Mouse (Mus musculus): Measurements from ENCODE around the gene Uggt1. TPM values are rescaled to one million over a fixed set of nuclear protein-coding genes. Genes with fewer than 3 reads are reported as not detected.

The Uggt1 gene
- polyA plus RNA-seq, 1 experiment from 2014 or later, result 15.8 TPM

DNA sequence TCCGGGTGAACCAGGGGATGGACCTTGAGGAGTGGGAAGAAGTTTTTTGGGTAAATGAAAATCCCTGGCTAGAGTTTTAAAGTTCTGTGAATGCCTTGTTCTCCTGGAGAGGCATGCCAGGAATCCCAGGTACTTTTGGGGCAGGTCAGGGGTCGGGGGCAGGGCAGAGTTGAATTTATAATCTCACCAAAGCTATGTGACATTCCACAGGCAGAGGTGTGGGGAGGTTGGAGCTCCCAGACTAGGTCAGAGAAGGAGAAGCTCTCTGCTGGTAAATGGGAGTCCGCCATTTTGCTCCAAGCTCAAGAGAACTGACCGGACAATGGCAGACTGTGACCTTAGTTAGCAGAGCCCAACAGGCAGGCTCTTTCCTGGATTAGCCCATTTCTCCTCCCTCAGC lies 125.1 kb downstream of the Uggt1 start:
- ATAC-seq, result no peak
- no peak for DNase-seq
- H3K4me3 ChIP-seq (ENCODE audit: low read depth, low read length), result no peak overlapping the region
- H3K9ac ChIP-seq (replicated peaks), result no peak overlapping the region
- TF ChIP-seq EP300 (IDR thresholded peaks at IDR 0.05; ENCODE audit: low read depth), result no peak
- no peak for TF ChIP-seq CTCF (IDR thresholded peaks at IDR 0.05; ENCODE audit: low read depth)
- no peak overlapping the region for H3K4me2 ChIP-seq (ENCODE audit: low read depth, low read length)
- H3K27me3 ChIP-seq (ENCODE audit: insufficient read depth, low read length), result no peaks in the 10 kb centered on the region; the same call in 1 of the 2 replicates
- no peaks in the 10 kb centered on the region for H3K9me3 ChIP-seq (ENCODE audit: low read length)
- no peak overlapping the region for H3K27ac ChIP-seq (ENCODE audit: low read depth)
- no peaks in the 10 kb centered on the region for H3K4me1 ChIP-seq (ENCODE audit: insufficient read depth)
- H3K36me3 ChIP-seq (replicated peaks; ENCODE audit: insufficient read depth, low read length), result no peaks in the 10 kb centered on the region
- 78% methylated on average over 4 of the region's 4 CpGs for WGBS (ENCODE audit: insufficient replicate concordance)

DNA sequence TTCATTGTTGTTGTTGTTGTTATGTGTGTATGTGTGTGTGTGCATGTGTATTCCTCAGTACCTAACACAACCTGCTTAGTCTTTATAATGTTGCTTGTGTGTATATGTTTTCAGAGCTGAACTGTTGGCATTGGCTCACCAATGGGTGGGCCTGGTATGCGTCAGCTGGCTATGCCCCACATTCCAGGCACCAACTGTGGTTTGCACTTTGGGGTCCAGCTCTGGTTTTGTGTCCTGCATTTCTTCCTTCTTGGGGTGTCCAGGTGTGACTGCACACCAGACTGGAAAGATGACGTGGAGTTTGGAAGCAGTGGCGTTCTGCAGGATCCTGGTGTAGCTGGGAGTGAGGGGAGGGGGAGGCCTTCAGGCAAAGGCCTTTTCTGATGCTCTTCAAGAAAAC lies 125.6 kb downstream of the Uggt1 start:
- no peak overlapping the region for H3K27ac ChIP-seq (ENCODE audit: low read depth)
- H3K27me3 ChIP-seq (ENCODE audit: insufficient read depth, low read length), result no peaks in the 10 kb centered on the region; the same call in 1 of the 2 replicates
- no peaks in the 10 kb centered on the region for H3K36me3 ChIP-seq (replicated peaks; ENCODE audit: insufficient read depth, low read length)
- no peak overlapping the region for H3K4me3 ChIP-seq (ENCODE audit: low read depth, low read length)
- H3K9me3 ChIP-seq (ENCODE audit: low read length), result no peaks in the 10 kb centered on the region
- DNase-seq (no peak), ATAC-seq (no peak)
- no peak overlapping the region for H3K4me2 ChIP-seq (ENCODE audit: low read depth, low read length)
- H3K9ac ChIP-seq (replicated peaks), result no peak overlapping the region
- TF ChIP-seq CTCF (IDR thresholded peaks at IDR 0.05; ENCODE audit: low read depth), result no peak
- no peak for TF ChIP-seq EP300 (IDR thresholded peaks at IDR 0.05; ENCODE audit: low read depth)
- H3K4me1 ChIP-seq (ENCODE audit: insufficient read depth), result no peaks in the 10 kb centered on the region
- 88% methylated on average over 3 of the region's 3 CpGs for WGBS (ENCODE audit: insufficient replicate concordance)

DNA sequence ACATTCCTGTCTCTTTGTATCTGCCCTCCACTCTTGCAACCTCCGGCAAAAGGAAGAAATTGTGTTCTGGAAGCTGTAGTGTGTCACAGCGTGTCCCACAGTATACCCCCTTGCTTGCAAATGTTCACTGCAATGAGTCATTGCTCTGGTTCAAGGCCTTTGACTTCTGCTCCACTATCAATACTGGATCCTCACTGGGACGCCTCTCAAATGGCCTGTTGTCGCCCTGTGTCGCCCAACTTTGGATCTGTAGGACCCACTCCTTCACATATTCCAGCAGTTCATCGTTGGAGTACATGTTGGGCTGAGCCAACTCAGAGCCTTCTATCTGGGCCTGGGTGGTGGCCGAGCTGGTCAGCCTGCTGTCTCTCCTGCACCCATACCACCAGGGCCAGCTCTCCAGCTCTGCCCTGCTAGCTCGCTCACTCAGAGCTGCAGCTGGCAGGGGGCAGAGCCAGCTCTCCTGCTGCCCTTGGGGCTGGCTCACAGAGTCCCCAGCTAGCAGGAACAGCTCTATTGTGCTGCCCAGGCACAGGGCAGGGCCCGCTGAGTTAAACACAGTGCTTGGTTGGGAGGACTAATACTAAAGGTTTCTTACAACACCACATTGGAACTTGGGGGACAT lies 126.3 kb downstream of the Uggt1 start:
- Histone ChIP-seq H3K4me1 (ENCODE audit: insufficient read depth) (no peaks in the 10 kb centered on the region), H3K9ac (replicated peaks) (no peak overlapping the region), H3K9me3 (ENCODE audit: low read length) (no peaks in the 10 kb centered on the region), H3K36me3 (replicated peaks; ENCODE audit: insufficient read depth, low read length) (no peaks in the 10 kb centered on the region), H3K4me3 (ENCODE audit: low read depth, low read length) (no peak overlapping the region), H3K27ac (ENCODE audit: low read depth) (no peak overlapping the region), H3K27me3 (ENCODE audit: insufficient read depth, low read length) (no peaks in the 10 kb centered on the region; the same call in 1 of the 2 replicates), H3K4me2 (ENCODE audit: low read depth, low read length) (no peak overlapping the region)
- 72% methylated on average over 9 of the region's 9 CpGs for WGBS (ENCODE audit: insufficient replicate concordance)
- ATAC-seq (no peak), DNase-seq (no peak)
- no peak for TF ChIP-seq EP300 (IDR thresholded peaks at IDR 0.05; ENCODE audit: low read depth)
- TF ChIP-seq CTCF (IDR thresholded peaks at IDR 0.05; ENCODE audit: low read depth), result no peak

DNA sequence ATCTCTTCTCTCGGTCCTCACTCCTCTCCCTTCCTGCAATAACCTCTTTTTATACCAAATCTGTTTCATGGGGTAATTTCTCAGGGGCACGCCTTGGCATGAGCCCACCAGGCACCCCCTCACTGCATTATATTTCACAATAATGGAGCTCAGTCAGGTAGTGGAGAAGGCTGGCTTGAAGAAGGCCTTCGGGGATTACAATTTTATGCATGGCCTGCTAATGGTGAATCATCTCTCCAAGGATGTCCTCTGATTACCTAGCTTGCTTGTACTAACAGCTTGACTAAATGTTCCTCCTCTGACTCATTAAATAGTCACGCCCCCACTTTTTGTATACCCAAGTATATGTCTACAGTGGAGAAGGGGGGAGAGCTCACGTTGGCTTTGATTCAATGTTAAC lies 128.0 kb downstream of the Uggt1 start:
- H3K9ac ChIP-seq (replicated peaks), result no peak overlapping the region
- H3K4me2 ChIP-seq (ENCODE audit: low read depth, low read length), result no peak overlapping the region
- DNase-seq, result no peak
- TF ChIP-seq EP300 (IDR thresholded peaks at IDR 0.05; ENCODE audit: low read depth), result no peak
- TF ChIP-seq CTCF (IDR thresholded peaks at IDR 0.05; ENCODE audit: low read depth), result no peak
- no peak overlapping the region for H3K27ac ChIP-seq (ENCODE audit: low read depth)
- H3K36me3 ChIP-seq (replicated peaks; ENCODE audit: insufficient read depth, low read length), result no peaks in the 10 kb centered on the region
- H3K4me3 ChIP-seq (ENCODE audit: low read depth, low read length), result no peak overlapping the region
- WGBS (ENCODE audit: insufficient replicate concordance), result 58% methylated on average over 5 of the region's 5 CpGs
- H3K4me1 ChIP-seq (ENCODE audit: insufficient read depth), result no peaks in the 10 kb centered on the region
- no peaks in the 10 kb centered on the region for H3K9me3 ChIP-seq (ENCODE audit: low read length)
- ATAC-seq, result no peak
- H3K27me3 ChIP-seq (ENCODE audit: insufficient read depth, low read length), result no peaks in the 10 kb centered on the region; the same call in 1 of the 2 replicates

DNA sequence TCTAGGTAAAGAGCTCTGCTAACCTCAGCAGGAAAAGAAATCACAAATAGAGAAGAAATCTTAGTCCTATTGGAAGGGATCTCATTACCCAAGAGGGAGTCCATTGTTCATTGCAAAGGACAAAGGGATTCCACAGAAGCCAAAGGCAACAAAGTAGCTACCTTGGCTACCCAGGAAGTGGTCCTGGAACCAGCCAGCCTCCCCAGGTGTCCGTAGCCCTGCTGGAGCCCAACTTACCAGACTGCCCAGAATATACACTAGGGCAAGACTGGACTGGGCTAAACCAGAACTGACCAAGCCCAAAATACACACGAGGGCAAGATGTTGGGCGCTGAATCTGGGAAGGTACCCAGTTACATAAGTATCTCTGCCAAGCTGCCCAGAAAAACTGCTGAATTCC lies 129.7 kb downstream of the Uggt1 start:
- H3K4me3 ChIP-seq (ENCODE audit: low read depth, low read length), result no peak overlapping the region
- DNase-seq, result no peak
- no peaks in the 10 kb centered on the region; the same call in 1 of the 2 replicates for H3K27me3 ChIP-seq (ENCODE audit: insufficient read depth, low read length)
- no peak overlapping the region for H3K4me2 ChIP-seq (ENCODE audit: low read depth, low read length)
- no peak for TF ChIP-seq CTCF (IDR thresholded peaks at IDR 0.05; ENCODE audit: low read depth)
- no peak for TF ChIP-seq EP300 (IDR thresholded peaks at IDR 0.05; ENCODE audit: low read depth)
- no peaks in the 10 kb centered on the region for H3K36me3 ChIP-seq (replicated peaks; ENCODE audit: insufficient read depth, low read length)
- no peak overlapping the region for H3K27ac ChIP-seq (ENCODE audit: low read depth)
- H3K9ac ChIP-seq (replicated peaks), result no peak overlapping the region
- 76% methylated on average over 3 of the region's 3 CpGs for WGBS (ENCODE audit: insufficient replicate concordance)
- ATAC-seq, result no peak
- no peaks in the 10 kb centered on the region for H3K4me1 ChIP-seq (ENCODE audit: insufficient read depth)
- no peaks in the 10 kb centered on the region for H3K9me3 ChIP-seq (ENCODE audit: low read length)

DNA sequence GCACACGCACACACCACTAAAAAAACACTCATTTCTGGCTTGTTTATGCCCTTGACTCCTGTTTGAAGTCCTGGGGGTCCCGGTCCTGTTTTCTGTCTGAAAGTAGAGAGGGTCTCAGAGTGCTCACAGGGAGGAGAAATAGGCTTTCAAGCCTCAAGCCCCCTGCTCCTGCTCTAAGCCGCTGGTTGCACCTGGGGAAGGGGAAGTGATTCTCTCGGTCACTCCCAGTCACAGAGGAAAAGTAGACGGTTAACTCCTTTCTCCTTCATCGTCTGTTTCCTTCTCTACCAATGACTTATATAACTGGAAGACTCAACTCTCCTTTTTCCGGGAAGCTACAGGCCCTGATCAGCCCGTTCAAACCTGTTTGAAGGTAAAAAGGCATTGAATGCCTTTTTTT lies 130.8 kb downstream of the Uggt1 start:
- H3K27ac ChIP-seq (ENCODE audit: low read depth), result no peak overlapping the region
- no peak overlapping the region for H3K9ac ChIP-seq (replicated peaks)
- H3K36me3 ChIP-seq (replicated peaks; ENCODE audit: insufficient read depth, low read length), result no peaks in the 10 kb centered on the region
- no peak for ATAC-seq
- 57% methylated on average over 8 of the region's 8 CpGs for WGBS (ENCODE audit: insufficient replicate concordance)
- no peak overlapping the region for H3K4me3 ChIP-seq (ENCODE audit: low read depth, low read length)
- no peaks in the 10 kb centered on the region for H3K9me3 ChIP-seq (ENCODE audit: low read length)
- no peak for DNase-seq
- no peaks in the 10 kb centered on the region for H3K4me1 ChIP-seq (ENCODE audit: insufficient read depth)
- H3K4me2 ChIP-seq (ENCODE audit: low read depth, low read length), result no peak overlapping the region
- no peaks in the 10 kb centered on the region; the same call in 1 of the 2 replicates for H3K27me3 ChIP-seq (ENCODE audit: insufficient read depth, low read length)
- TF ChIP-seq CTCF (IDR thresholded peaks at IDR 0.05; ENCODE audit: low read depth) (no peak), EP300 (IDR thresholded peaks at IDR 0.05; ENCODE audit: low read depth) (no peak)
